Mouse (Mus musculus) G1E (cell line): ENCODE results near the gene Cdk6.

ENCODE experiments used
- CTCF ChIP-seq: IDR thresholded peaks from 2 replicates; pipeline ENCODE4 v1.5.1; 2012; ENCODE audit warnings: low read depth, low read length, inconsistent platforms, mixed read lengths
- TAL1 ChIP-seq: conservative IDR thresholded peaks from 2 replicates; pipeline ENCODE4 v1.6.1; 2012; ENCODE audit warnings: low read depth, low read length, inconsistent platforms, mixed read lengths

DNA sequence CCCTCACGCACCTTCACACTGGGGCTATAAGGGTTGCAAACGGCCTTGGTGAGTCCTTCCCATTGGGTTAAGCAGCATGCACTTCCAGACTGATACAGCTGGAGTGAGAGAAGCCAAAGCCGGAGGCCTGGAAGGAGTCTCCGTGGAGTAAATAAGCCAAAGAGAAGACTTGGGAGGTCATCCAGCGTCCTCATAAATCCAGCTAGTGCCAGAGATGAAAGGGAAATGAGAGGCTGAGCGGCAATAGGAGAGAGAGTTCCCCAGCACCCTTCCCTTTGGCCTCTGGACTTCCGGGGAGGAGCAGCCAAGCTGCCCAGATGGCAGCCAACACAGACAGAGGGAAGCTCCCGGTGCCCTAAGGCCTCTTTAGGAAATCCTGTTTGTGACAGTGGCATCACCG, 149.8 kb downstream of the Cdk6 start:
- TF ChIP-seq CTCF (no peak), TAL1 (no peak)
